Mouse (Mus musculus): ENCODE results near the gene Ocrl. TPM values are rescaled to one million over a fixed set of nuclear protein-coding genes. Genes with fewer than 3 reads are reported as not detected.

Gene Ocrl
- polyA plus RNA-seq, 1 experiment from 2014 or later = 11.8 TPM

- Histone ChIP-seq H3K4me1 (replicated peaks; ENCODE audit: control insufficient read depth, insufficient read depth, low read length) (no peaks in the 10 kb centered on the region), H3K4me2 (no peak overlapping the region), H3K9me3 (ENCODE audit: control insufficient read depth, low read length) (no peaks in the 10 kb centered on the region), H3K36me3 (ENCODE audit: control insufficient read depth, insufficient read depth, low read length) (no peaks in the 10 kb centered on the region), H3K9ac (ENCODE audit: low read depth, low read length) (no peak overlapping the region), H3K4me3 (ENCODE audit: low read depth, low read length) (no peak overlapping the region), H3K27ac (ENCODE audit: low read depth, low read length) (no peak overlapping the region), H3K27me3 (replicated peaks; ENCODE audit: control insufficient read depth, insufficient read depth, low read length) (no peaks in the 10 kb centered on the region)
- no peak for DNase-seq (ENCODE audit: low spot score)
- WGBS = 90% methylated on average over 3 of the region's 3 CpGs
- ATAC-seq (replicated peaks; ENCODE audit: low FRiP score) = no peak
Measured at GRCm38 (mm10) chrX:47962579-47962978, 50.4 kb downstream of the Ocrl start.

- WGBS = 87% methylated on average over 4 of the region's 4 CpGs
- Histone ChIP-seq H3K9me3 (ENCODE audit: control insufficient read depth, low read length) (no peaks in the 10 kb centered on the region), H3K27ac (ENCODE audit: low read depth, low read length) (no peak overlapping the region), H3K27me3 (replicated peaks; ENCODE audit: control insufficient read depth, insufficient read depth, low read length) (no peaks in the 10 kb centered on the region), H3K4me1 (replicated peaks; ENCODE audit: control insufficient read depth, insufficient read depth, low read length) (no peaks in the 10 kb centered on the region), H3K4me3 (ENCODE audit: low read depth, low read length) (no peak overlapping the region), H3K9ac (ENCODE audit: low read depth, low read length) (no peak overlapping the region), H3K36me3 (ENCODE audit: control insufficient read depth, insufficient read depth, low read length) (no peaks in the 10 kb centered on the region), H3K4me2 (no peak overlapping the region)
- ATAC-seq (replicated peaks; ENCODE audit: low FRiP score) = no peak
- DNase-seq (ENCODE audit: low spot score) = no peak
Measured at GRCm38 (mm10) chrX:47970371-47970770, 58.2 kb downstream of the Ocrl start.

GRCm38 (mm10) chrX:47970864-47971263 lies 58.7 kb downstream of the Ocrl start:
- WGBS = 91% methylated on average over 3 of the region's 3 CpGs
- Histone ChIP-seq H3K36me3 (ENCODE audit: control insufficient read depth, insufficient read depth, low read length) (no peaks in the 10 kb centered on the region), H3K27me3 (replicated peaks; ENCODE audit: control insufficient read depth, insufficient read depth, low read length) (no peaks in the 10 kb centered on the region), H3K4me1 (replicated peaks; ENCODE audit: control insufficient read depth, insufficient read depth, low read length) (no peaks in the 10 kb centered on the region), H3K4me3 (ENCODE audit: low read depth, low read length) (no peak overlapping the region), H3K27ac (ENCODE audit: low read depth, low read length) (no peak overlapping the region), H3K4me2 (no peak overlapping the region), H3K9ac (ENCODE audit: low read depth, low read length) (no peak overlapping the region), H3K9me3 (ENCODE audit: control insufficient read depth, low read length) (no peaks in the 10 kb centered on the region)
- ATAC-seq (replicated peaks; ENCODE audit: low FRiP score) (no peak), DNase-seq (ENCODE audit: low spot score) (no peak)

- Histone ChIP-seq H3K9me3 (ENCODE audit: control insufficient read depth, low read length) (no peaks in the 10 kb centered on the region), H3K27me3 (replicated peaks; ENCODE audit: control insufficient read depth, insufficient read depth, low read length) (no peaks in the 10 kb centered on the region), H3K4me2 (no peak overlapping the region), H3K27ac (ENCODE audit: low read depth, low read length) (no peak overlapping the region), H3K4me3 (ENCODE audit: low read depth, low read length) (no peak overlapping the region), H3K9ac (ENCODE audit: low read depth, low read length) (no peak overlapping the region), H3K36me3 (ENCODE audit: control insufficient read depth, insufficient read depth, low read length) (no peaks in the 10 kb centered on the region), H3K4me1 (replicated peaks; ENCODE audit: control insufficient read depth, insufficient read depth, low read length) (no peaks in the 10 kb centered on the region)
- 68% methylated on average over 10 of the region's 10 CpGs for WGBS
- DNase-seq (ENCODE audit: low spot score) (no peak), ATAC-seq (replicated peaks; ENCODE audit: low FRiP score) (no peak)
Measured at GRCm38 (mm10) chrX:47971366-47972128, 59.4 kb downstream of the Ocrl start.

- Histone ChIP-seq H3K27ac (ENCODE audit: low read depth, low read length) (no peak overlapping the region), H3K27me3 (replicated peaks; ENCODE audit: control insufficient read depth, insufficient read depth, low read length) (no peaks in the 10 kb centered on the region), H3K4me3 (ENCODE audit: low read depth, low read length) (no peak overlapping the region), H3K36me3 (ENCODE audit: control insufficient read depth, insufficient read depth, low read length) (no peaks in the 10 kb centered on the region), H3K9ac (ENCODE audit: low read depth, low read length) (no peak overlapping the region), H3K4me1 (replicated peaks; ENCODE audit: control insufficient read depth, insufficient read depth, low read length) (no peaks in the 10 kb centered on the region), H3K4me2 (no peak overlapping the region), H3K9me3 (ENCODE audit: control insufficient read depth, low read length) (no peaks in the 10 kb centered on the region)
- ATAC-seq (replicated peaks; ENCODE audit: low FRiP score) = no peak
- DNase-seq (ENCODE audit: low spot score) = no peak
- WGBS = 62% methylated on average over 4 of the region's 4 CpGs
Measured at GRCm38 (mm10) chrX:47976551-47976950, 64.4 kb downstream of the Ocrl start.

GRCm38 (mm10) chrX:47977078-47977477 lies 64.9 kb downstream of the Ocrl start:
- no peaks in the 10 kb centered on the region for H3K4me1 ChIP-seq (replicated peaks; ENCODE audit: control insufficient read depth, insufficient read depth, low read length)
- no peaks in the 10 kb centered on the region for H3K9me3 ChIP-seq (ENCODE audit: control insufficient read depth, low read length)
- ATAC-seq (replicated peaks; ENCODE audit: low FRiP score) = no peak
- no peak overlapping the region for H3K4me3 ChIP-seq (ENCODE audit: low read depth, low read length)
- no peak overlapping the region for H3K4me2 ChIP-seq
- no peak overlapping the region for H3K27ac ChIP-seq (ENCODE audit: low read depth, low read length)
- H3K36me3 ChIP-seq (ENCODE audit: control insufficient read depth, insufficient read depth, low read length) = no peaks in the 10 kb centered on the region
- H3K27me3 ChIP-seq (replicated peaks; ENCODE audit: control insufficient read depth, insufficient read depth, low read length) = no peaks in the 10 kb centered on the region
- DNase-seq (ENCODE audit: low spot score) = no peak
- 62% methylated on average over 5 of the region's 5 CpGs for WGBS
- no peak overlapping the region for H3K9ac ChIP-seq (ENCODE audit: low read depth, low read length)

- DNase-seq (ENCODE audit: low spot score) (no peak), ATAC-seq (replicated peaks; ENCODE audit: low FRiP score) (no peak)
- WGBS = 11% methylated on average over 19 of the region's 19 CpGs
- Histone ChIP-seq H3K27ac (ENCODE audit: low read depth, low read length) (no peak overlapping the region), H3K4me1 (replicated peaks; ENCODE audit: control insufficient read depth, insufficient read depth, low read length) (no peaks in the 10 kb centered on the region), H3K4me2 (peak overlapping the region; percentile 44), H3K4me3 (ENCODE audit: low read depth, low read length) (peak overlapping the region; percentile 12; the same call in 1 of the 2 replicates), H3K36me3 (ENCODE audit: control insufficient read depth, insufficient read depth, low read length) (no peaks in the 10 kb centered on the region), H3K9ac (ENCODE audit: low read depth, low read length) (no peak overlapping the region), H3K9me3 (ENCODE audit: control insufficient read depth, low read length) (no peaks in the 10 kb centered on the region), H3K27me3 (replicated peaks; ENCODE audit: control insufficient read depth, insufficient read depth, low read length) (no peaks in the 10 kb centered on the region)
Measured at GRCm38 (mm10) chrX:47985000-47985619, 72.9 kb downstream of the Ocrl start.

- Histone ChIP-seq H3K27ac (ENCODE audit: low read depth, low read length) (no peak overlapping the region), H3K36me3 (ENCODE audit: control insufficient read depth, insufficient read depth, low read length) (no peaks in the 10 kb centered on the region), H3K9ac (ENCODE audit: low read depth, low read length) (no peak overlapping the region), H3K27me3 (replicated peaks; ENCODE audit: control insufficient read depth, insufficient read depth, low read length) (no peaks in the 10 kb centered on the region), H3K4me2 (no peak overlapping the region), H3K4me1 (replicated peaks; ENCODE audit: control insufficient read depth, insufficient read depth, low read length) (no peaks in the 10 kb centered on the region), H3K4me3 (ENCODE audit: low read depth, low read length) (no peak overlapping the region), H3K9me3 (ENCODE audit: control insufficient read depth, low read length) (no peaks in the 10 kb centered on the region)
- no peak for DNase-seq (ENCODE audit: low spot score)
- WGBS = 64% methylated on average over 8 of the region's 8 CpGs
- ATAC-seq (replicated peaks; ENCODE audit: low FRiP score) = no peak
Measured at GRCm38 (mm10) chrX:47988024-47988423, 75.8 kb downstream of the Ocrl start.

GRCm38 (mm10) chrX:47992606-47993005 lies 80.4 kb downstream of the Ocrl start:
- Histone ChIP-seq H3K4me3 (ENCODE audit: low read depth, low read length) (no peak overlapping the region), H3K4me2 (peak overlapping the region; percentile 16; the same call in 1 of the 2 replicates), H3K27me3 (replicated peaks; ENCODE audit: control insufficient read depth, insufficient read depth, low read length) (no peaks in the 10 kb centered on the region), H3K4me1 (replicated peaks; ENCODE audit: control insufficient read depth, insufficient read depth, low read length) (no peaks in the 10 kb centered on the region), H3K9me3 (ENCODE audit: control insufficient read depth, low read length) (no peaks in the 10 kb centered on the region), H3K36me3 (ENCODE audit: control insufficient read depth, insufficient read depth, low read length) (no peaks in the 10 kb centered on the region), H3K27ac (ENCODE audit: low read depth, low read length) (no peak overlapping the region), H3K9ac (ENCODE audit: low read depth, low read length) (no peak overlapping the region)
- 15% methylated on average over 8 of the region's 8 CpGs for WGBS
- DNase-seq (ENCODE audit: low spot score) = peak; percentile 51
- no peak for ATAC-seq (replicated peaks; ENCODE audit: low FRiP score)
